Mouse (Mus musculus): Measurements from ENCODE around the gene Ace. TPM values are rescaled to one million over a fixed set of nuclear protein-coding genes. Genes with fewer than 3 reads are reported as not detected.

Ace gene
- total RNA-seq, 2 experiments from 2014 or later = 0.38 TPM; not detected in 1

DNA sequence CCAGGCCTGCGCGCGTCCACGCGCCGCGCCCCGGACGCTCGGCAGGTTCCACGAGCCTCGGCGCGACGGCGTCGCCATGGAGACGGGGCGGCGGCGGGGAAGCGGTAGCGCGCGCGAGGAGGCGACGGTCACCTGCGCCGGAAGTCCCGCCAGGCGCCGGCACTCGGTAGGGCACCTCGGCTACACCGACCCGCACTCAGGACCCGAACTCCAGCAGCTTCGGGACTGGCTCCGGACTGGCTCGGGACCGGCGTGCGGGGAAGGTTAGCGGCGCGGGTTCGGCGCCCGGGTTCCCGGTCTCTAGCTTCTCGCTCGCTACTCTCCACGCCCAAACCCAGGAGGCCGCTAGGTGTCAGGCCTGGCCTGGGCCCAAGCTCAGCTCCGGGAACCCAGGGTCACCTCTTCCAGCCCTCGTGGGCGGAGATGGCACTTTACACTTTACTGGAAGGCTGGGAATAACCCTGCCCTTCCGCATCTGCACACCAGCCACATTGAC, 23.6 kb upstream of the Ace start:
- peak; percentile 41; the same call in 1 of the 2 replicates for ATAC-seq (replicated peaks; ENCODE audit: low FRiP score, low TSS enrichment, poor library complexity, severe bottlenecking)

DNA sequence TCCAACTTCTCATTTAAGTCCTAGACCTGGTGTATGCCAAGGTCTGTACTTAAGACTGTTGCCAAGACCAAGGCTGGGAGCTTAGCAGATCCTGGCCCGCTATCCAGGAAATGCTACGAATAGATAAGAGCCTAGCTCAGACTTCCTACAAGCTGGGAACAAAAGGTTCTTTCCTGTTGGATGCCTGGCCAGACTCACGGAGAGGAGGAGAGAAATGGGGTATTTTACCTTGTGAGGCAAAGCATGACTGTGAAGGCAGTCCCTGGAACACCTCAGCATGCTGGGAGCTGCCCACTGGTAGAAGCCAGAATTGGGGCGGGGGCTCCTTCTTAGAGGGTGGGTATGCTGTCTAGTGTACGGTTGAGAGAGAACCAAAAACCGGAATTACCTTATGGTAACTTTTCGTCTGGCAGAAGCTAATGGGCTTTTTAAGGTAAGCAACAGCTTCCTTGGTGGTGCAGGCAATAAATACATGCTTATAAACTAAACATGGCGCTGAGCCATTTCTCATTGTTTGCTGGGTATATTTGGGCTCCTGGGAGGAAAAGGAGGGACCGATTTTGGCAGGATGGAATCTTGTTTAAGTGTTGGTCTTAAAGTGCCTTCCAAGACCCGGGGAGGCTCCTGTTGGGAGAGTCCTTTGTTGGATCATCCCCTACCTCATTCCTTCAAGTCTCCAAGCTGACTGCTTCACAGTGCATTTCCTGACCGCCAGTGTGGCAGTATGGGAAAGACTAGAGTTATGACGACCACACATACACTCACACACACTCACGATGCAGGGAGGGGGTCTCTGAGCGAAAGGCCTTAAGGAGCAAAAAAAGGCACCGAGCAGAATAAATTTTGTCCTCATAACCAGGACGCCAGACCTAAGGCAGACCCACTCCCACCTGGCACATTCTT, 22.7 kb upstream of the Ace start:
- no peak for ATAC-seq (replicated peaks; ENCODE audit: low FRiP score, low TSS enrichment, poor library complexity, severe bottlenecking)

DNA sequence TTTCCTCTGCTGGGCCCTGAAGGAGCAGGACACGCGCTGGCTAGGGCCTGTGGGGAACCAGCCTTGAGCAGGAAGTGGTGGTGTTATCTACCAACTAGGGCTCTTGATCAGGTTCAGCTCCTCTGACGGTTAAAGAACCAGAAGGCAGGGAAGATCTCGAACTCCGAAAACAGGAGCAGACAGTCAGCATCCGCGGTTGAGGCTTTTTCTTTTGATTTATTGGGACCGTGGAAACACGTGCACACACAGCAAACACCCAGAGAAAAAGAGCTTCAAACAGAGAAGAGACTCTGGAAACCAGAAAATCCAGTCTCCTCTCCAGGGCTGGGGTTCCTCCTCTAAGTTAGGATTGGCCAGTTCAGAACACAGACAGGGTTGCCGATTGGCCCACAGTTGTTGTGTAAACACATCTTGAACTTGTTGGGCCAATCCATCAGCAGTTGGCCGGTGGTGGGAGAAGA, 21.0 kb upstream of the Ace start:
- ATAC-seq (replicated peaks; ENCODE audit: low FRiP score, low TSS enrichment, poor library complexity, severe bottlenecking) = no peak

DNA sequence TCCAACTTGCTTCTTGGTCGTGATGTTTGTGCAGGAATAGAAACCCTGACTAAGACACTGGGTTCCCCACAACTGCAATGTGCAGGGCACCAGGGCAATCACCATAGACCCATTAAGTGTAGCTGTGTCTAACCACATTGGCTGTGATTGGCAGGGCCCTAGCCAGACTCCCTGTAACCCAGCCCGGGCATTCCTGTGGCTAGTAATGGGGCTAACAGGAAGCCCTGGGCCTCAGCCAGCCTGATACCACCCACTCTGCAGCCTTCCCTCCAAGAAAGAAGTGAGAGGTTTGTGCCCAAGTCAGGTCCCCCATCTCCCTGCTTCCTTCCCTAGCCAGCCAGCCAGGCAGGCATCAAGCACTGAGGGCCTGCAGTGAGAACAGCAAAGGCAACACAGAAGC, 19.5 kb upstream of the Ace start:
- ATAC-seq (replicated peaks; ENCODE audit: low FRiP score, low TSS enrichment, poor library complexity, severe bottlenecking) = no peak

GRCm38 (mm10) chr11:105950519-105950918, 17.2 kb upstream of the Ace start:
- no peak for ATAC-seq (replicated peaks; ENCODE audit: low FRiP score, low TSS enrichment, poor library complexity, severe bottlenecking)

DNA sequence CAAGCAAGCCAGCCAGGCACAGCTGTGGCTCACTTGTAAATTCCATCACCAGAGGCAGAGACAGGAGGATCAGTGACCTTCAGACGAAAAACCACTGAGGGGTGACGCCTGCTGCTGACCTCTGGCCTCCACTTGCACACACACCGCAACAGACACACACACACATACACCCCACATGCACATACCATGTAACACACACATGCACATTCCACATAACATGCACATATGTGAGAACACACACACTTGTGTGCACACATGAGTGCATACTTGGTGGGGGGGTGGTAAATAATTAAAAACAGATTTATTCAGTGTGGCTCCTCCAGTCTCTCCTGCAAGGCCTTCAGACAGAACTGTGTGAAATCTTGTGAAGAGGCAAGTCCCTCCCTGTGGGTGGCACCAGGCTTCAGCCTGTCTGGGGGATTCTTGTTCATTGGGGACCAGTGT, 16.1 kb upstream of the Ace start:
- no peak for ATAC-seq (replicated peaks; ENCODE audit: low FRiP score, low TSS enrichment, poor library complexity, severe bottlenecking)

GRCm38 (mm10) chr11:105952111-105952510, 15.6 kb upstream of the Ace start:
- ATAC-seq (replicated peaks; ENCODE audit: low FRiP score, low TSS enrichment, poor library complexity, severe bottlenecking) = no peak

DNA sequence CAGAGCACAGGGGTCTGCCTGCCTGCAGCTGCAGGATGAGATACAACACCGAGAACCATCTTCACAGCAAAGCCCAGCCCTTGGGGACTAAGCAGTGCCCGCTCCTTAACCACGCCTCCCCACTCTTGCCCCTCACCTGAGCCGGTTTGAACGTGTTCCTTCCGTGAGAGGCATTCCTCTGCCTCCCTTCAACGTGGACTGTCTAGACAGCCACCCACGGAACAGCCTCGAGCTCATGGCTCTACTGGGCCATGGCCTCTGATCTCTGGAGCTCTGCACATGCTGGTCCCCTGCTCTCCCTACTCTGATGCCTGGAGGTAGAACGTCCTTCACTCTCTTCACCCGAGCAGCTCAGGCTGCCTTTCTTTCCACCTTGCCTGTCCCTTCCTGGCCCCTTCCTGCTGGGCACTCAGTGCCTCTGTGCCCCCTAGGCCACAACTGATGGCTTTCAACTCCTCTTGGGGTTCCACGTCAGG, 14.8 kb upstream of the Ace start, which contains the start of gene Cyb561:
Cyb561 (minus strand) TSS at position 426 of the 476 bp plus-strand sequence.
- no peak for ATAC-seq (replicated peaks; ENCODE audit: low FRiP score, low TSS enrichment, poor library complexity, severe bottlenecking)

DNA sequence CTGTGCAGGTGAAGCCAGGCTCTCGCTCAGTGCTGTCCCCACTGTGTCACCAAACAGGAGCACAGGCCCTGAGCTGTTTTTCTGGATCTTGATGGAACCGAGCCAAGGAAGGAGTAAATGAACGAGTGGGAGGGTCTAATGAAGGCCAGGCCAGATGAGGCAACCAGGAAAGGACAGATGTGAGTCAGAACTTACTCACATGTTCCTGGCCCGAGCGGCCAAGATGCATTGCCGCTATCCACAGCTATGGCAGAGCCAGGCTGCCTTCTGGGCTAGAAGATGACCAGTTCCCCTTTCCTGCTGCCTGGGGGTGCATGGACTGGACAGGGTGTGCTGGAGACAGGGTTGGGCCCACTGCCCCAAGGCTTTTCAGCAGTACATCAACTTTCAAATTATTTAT, 14.3 kb upstream of the Ace start:
- no peak for ATAC-seq (replicated peaks; ENCODE audit: low FRiP score, low TSS enrichment, poor library complexity, severe bottlenecking)

GRCm38 (mm10) chr11:105955815-105956430, 11.8 kb upstream of the Ace start:
- ATAC-seq (replicated peaks; ENCODE audit: low FRiP score, low TSS enrichment, poor library complexity, severe bottlenecking) = no peak

GRCm38 (mm10) chr11:105957501-105957900, 10.2 kb upstream of the Ace start:
- ATAC-seq (replicated peaks; ENCODE audit: low FRiP score, low TSS enrichment, poor library complexity, severe bottlenecking) = no peak

- ATAC-seq (replicated peaks; ENCODE audit: low FRiP score, low TSS enrichment, poor library complexity, severe bottlenecking) = no peak
Observed at GRCm38 (mm10) chr11:105958566-105958965, 9.2 kb upstream of the Ace start.

- ATAC-seq (replicated peaks; ENCODE audit: low FRiP score, low TSS enrichment, poor library complexity, severe bottlenecking) = peak; percentile 17; the same call in 1 of the 2 replicates
Observed at GRCm38 (mm10) chr11:105959355-105959754, 8.4 kb upstream of the Ace start.

DNA sequence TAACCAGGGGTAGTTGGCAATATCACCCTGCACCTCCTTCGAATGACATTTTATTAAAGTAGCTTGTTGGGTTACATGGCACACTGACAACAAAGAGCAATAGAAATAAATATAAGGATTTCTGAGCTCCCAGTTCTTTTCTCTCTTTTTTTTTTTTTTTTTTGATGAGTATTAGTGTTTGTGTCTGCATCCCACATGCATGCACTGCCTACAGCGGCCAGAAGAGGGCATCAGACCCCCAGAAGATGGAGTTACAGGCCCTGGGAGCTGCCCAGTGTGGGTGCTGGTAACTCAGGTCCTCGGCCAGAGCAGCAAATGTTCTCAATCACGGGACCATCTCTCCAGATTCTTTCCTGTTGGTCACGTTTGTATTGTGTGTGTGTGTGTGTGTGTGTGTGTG, 3.1 kb upstream of the Ace start:
- ATAC-seq (replicated peaks; ENCODE audit: low FRiP score, low TSS enrichment, poor library complexity, severe bottlenecking) = no peak

- ATAC-seq (replicated peaks; ENCODE audit: low FRiP score, low TSS enrichment, poor library complexity, severe bottlenecking) = no peak
Observed at GRCm38 (mm10) chr11:105966288-105966687, 1.5 kb upstream of the Ace start.

DNA sequence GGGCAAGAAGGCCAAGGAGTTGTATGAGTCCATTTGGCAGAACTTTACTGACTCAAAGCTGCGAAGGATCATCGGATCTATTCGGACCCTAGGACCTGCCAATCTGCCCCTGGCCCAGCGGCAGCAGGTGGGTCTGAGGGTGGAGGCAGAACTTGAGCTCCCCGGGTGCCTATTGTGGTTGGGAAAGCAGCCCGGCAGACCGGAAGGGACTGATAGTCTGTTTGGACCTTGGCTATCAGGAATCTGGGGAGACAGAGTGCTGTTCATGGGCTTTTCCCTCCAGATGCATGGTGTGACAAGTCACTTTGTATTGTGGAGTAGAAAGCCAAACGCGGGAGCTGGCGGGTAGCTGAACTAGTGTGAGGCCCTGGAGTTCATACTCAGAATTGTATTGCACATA, 1.2 kb downstream of the Ace start:
- no peak for ATAC-seq (replicated peaks; ENCODE audit: low FRiP score, low TSS enrichment, poor library complexity, severe bottlenecking)

DNA sequence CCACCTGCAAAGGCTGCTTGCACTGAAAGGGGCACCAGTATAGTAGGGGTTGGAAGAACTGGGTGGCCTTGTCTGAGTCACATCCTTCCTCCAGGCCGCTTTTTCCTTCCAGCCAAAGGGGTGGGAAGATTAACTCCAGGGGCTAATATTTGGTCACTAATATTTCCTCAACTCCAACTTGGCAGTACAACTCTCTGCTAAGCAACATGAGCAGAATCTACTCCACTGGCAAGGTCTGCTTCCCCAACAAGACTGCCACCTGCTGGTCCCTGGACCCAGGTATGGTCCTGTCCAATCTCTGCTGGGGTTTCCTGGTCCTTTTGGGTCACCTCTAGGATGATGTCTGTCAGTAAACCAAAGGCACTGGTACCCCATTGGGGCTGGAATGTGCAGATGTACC, 1.8 kb downstream of the Ace start:
- ATAC-seq (replicated peaks; ENCODE audit: low FRiP score, low TSS enrichment, poor library complexity, severe bottlenecking) = no peak

- no peak for ATAC-seq (replicated peaks; ENCODE audit: low FRiP score, low TSS enrichment, poor library complexity, severe bottlenecking)
Observed at GRCm38 (mm10) chr11:105974593-105974992, 6.8 kb downstream of the Ace start.

GRCm38 (mm10) chr11:105975050-105975449, 7.3 kb downstream of the Ace start:
- ATAC-seq (replicated peaks; ENCODE audit: low FRiP score, low TSS enrichment, poor library complexity, severe bottlenecking) = no peak

DNA sequence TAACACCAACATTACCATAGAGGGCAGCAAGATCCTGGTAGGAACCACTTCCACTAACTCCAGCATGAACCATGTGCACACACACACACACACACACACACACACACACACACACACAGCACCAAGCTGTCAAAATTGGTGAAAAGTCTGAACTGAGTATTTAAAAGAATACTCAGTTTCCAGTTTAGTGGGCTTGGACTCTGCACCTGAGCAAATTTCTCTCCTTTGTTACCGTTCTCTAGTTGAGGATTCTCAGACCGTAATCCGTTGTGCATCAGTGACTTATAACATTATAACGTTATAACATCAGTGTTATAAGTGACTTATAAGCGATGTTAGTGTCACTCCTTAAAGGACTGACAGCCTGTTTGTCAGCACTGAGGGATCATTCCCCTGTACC, 7.9 kb downstream of the Ace start:
- no peak for ATAC-seq (replicated peaks; ENCODE audit: low FRiP score, low TSS enrichment, poor library complexity, severe bottlenecking)
